Mouse (Mus musculus) spleen, adult 2 months (tissue): ENCODE results near the gene Inhbb.

Experiments
- CTCF ChIP-seq: fragments of 200-500 bp; IDR thresholded peaks from 2 replicates; pipeline ENCODE4 v1.5.1; 2011; ENCODE audit warnings: mild to moderate bottlenecking, inconsistent platforms; ENCODE audit not compliant: insufficient read depth, insufficient read length, insufficient replicate concordance; ENCODE audit errors: extremely low read depth
- POLR2A ChIP-seq: fragments of 200-500 bp; IDR thresholded peaks from 2 replicates; pipeline ENCODE4 v1.6.1; 2011; ENCODE audit warnings: low read depth, low read length, inconsistent platforms

- TF ChIP-seq POLR2A, result no peak
- TF ChIP-seq CTCF, result no peak
These were observed 4.5 kb downstream of the Inhbb start for GRCm38 (mm10) chr1:119417542-119417941.
